7 mouse cellular contexts compared by ENCODE assay signal in the genomic region with DNA sequence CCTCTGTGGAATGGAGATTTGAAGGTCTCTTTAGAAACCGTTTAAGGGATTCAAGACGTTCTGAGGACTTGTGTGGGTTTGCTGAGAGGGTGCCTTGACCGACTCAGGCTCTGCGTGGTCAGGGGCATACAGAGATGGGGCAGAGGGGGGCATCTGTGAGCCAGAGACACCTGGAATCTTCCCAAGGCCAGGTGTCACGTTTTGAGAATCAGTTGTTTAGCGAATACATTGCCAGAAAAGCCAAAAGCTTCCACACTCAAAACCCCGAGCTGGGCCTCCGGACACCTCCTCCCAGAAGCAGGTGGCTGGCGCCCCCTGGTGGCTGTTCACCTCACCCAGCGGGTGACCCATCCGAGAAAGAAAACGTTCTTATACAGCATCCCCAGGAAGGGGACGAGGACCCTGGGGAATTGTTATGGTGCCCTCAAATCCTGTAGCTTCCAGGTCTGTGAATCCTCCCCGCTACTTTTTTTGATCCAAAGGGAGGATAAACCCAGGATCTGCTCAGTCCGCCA. TPM values are rescaled to one million over a fixed set of nuclear protein-coding genes. Genes with fewer than 3 reads are reported as not detected.
A peak's percentile ranks its signal among the peaks of the same experiment; 100 is the strongest.
DNase-seq lines count a peak whose midpoint lies in the region; ATAC-seq lines count a peak whose summit lies in the region.

No protein-coding gene starts in this region.

- peak; percentile 26 for DNase-seq in MEL-GATA-1-ER (ENCODE audit: extremely low read depth, low read depth)
- peak; percentile 61 to 67 for DNase-seq in adrenal gland, postnatal 4 days (ENCODE audit: low spot score in 2 of 2)
- peak; percentile 42 to 63 for DNase-seq in layer of hippocampus, postnatal 36 days
- DNase-seq in skeletal muscle tissue, adult 2 months (ENCODE audit: low read depth, low spot score): peak; percentile 59

- 10% methylated on average over 15 of the region's 15 CpGs for WGBS in embryonic facial prominence, embryonic 13.5 days

- H3K4me1 ChIP-seq in embryonic facial prominence, embryonic 13.5 days: peaks cover 8% of the 10 kb centered on the region

- peaks cover 4% of the 10 kb centered on the region; the same call in 1 of the 2 replicates for H3K27me3 ChIP-seq in embryonic facial prominence, embryonic 13.5 days

- H3K4me2 ChIP-seq in embryonic facial prominence, embryonic 13.5 days: peak overlapping the region; percentile 30; the same call in 1 of the 2 replicates

- ATAC-seq in embryonic facial prominence, embryonic 13.5 days (ENCODE audit: insufficient number of reproducible peaks, insufficient read depth, low FRiP score, low TSS enrichment, low read depth): no peak
- ATAC-seq in hematopoietic stem cell, adult 5-6 weeks (replicated peaks in 1 of 2; ENCODE audit: insufficient read depth in 1 of 2, low FRiP score in 2 of 2, low TSS enrichment in 1 of 2, low read depth in 1 of 2, poor library complexity in 2 of 2, severe bottlenecking in 2 of 2): peak; percentile 60 to 65; a peak in 2 of 4 replicates
- peak; percentile 74 for ATAC-seq in megakaryocyte, adult 5-6 weeks (ENCODE audit: poor library complexity, severe bottlenecking)

- no peak overlapping the region for H3K4me3 ChIP-seq in embryonic facial prominence, embryonic 13.5 days

- 0 out of 2 replicates have a peak overlapping the region, but pooled peaks have one; percentile 32 for H3K9ac ChIP-seq in embryonic facial prominence, embryonic 13.5 days

- H3K36me3 ChIP-seq in embryonic facial prominence, embryonic 13.5 days: no peaks in the 10 kb centered on the region

- peaks cover 7% of the 10 kb centered on the region for H3K9me3 ChIP-seq in embryonic facial prominence, embryonic 13.5 days

- H3K27ac ChIP-seq in embryonic facial prominence, embryonic 13.5 days: no peak overlapping the region; the same call in 1 of the 2 replicates

RNA-seq across cellular contexts. Expression of a gene that starts 15.4 kb away (rescaled TPM):
- total RNA-seq in adrenal gland, postnatal 4 days (2021): 10 to 100 TPM; 24.5 to 25.2 TPM
- polyA plus RNA-seq in embryonic facial prominence, embryonic 13.5 days (2015; fragmentation: Nextera tagmentation; extraction: Ambion mirVana): 109 and 141 TPM in 2 replicates
- 1.1 and 1.8 TPM in 2 replicates for total RNA-seq in hematopoietic stem cell, adult 5-6 weeks (2017)
- 10 to 100 TPM; 22.0 to 25.7 TPM for total RNA-seq in layer of hippocampus, postnatal 36 days (2021)
- 1.9 and 2.8 TPM in 2 replicates for total RNA-seq in megakaryocyte, adult 5-6 weeks (2015)
- 2.3 and 3.2 TPM in 2 replicates for total RNA-seq in megakaryocyte, adult 5-6 weeks (2017)

RNA-seq across cellular contexts. Expression of a gene that starts 16.7 kb away (rescaled TPM):
- total RNA-seq in adrenal gland, postnatal 4 days (2021): 1 to 10 TPM; 3.2 to 4.3 TPM
- 2.2 and 2.3 TPM in 2 replicates for polyA plus RNA-seq in embryonic facial prominence, embryonic 13.5 days (2015; fragmentation: Nextera tagmentation; extraction: Ambion mirVana)
- 83.9 and 95.7 TPM in 2 replicates for total RNA-seq in hematopoietic stem cell, adult 5-6 weeks (2017)
- 10 to 100 TPM; 30.2 to 30.3 TPM for total RNA-seq in layer of hippocampus, postnatal 36 days (2021)
- total RNA-seq in megakaryocyte, adult 5-6 weeks (2015): 718 and 733 TPM in 2 replicates
- total RNA-seq in megakaryocyte, adult 5-6 weeks (2017): 291 and 312 TPM in 2 replicates

RNA-seq across cellular contexts. Expression of a gene that starts 43.1 kb away (rescaled TPM):
- total RNA-seq in adrenal gland, postnatal 4 days (2021): 100 to 1,000 TPM; 417 to 454 TPM
- polyA plus RNA-seq in embryonic facial prominence, embryonic 13.5 days (2015; fragmentation: Nextera tagmentation; extraction: Ambion mirVana): 101 and 106 TPM in 2 replicates
- total RNA-seq in hematopoietic stem cell, adult 5-6 weeks (2017): 71.7 and 73.6 TPM in 2 replicates
- total RNA-seq in layer of hippocampus, postnatal 36 days (2021): 100 to 1,000 TPM; 110 to 126 TPM
- 107 and 114 TPM in 2 replicates for total RNA-seq in megakaryocyte, adult 5-6 weeks (2015)
- total RNA-seq in megakaryocyte, adult 5-6 weeks (2017): 80.8 and 95.5 TPM in 2 replicates

RNA-seq across cellular contexts. Expression of a gene that starts 43.4 kb away (rescaled TPM):
- total RNA-seq in adrenal gland, postnatal 4 days (2021): 10 to 100 TPM; 48.2 to 53.9 TPM
- polyA plus RNA-seq in embryonic facial prominence, embryonic 13.5 days (2015; fragmentation: Nextera tagmentation; extraction: Ambion mirVana): 63.6 and 65.7 TPM in 2 replicates
- 41.7 and 42.6 TPM in 2 replicates for total RNA-seq in hematopoietic stem cell, adult 5-6 weeks (2017)
- total RNA-seq in layer of hippocampus, postnatal 36 days (2021): 10 to 100 TPM; 51.2 to 56.8 TPM
- 9.9 and 11.9 TPM in 2 replicates for total RNA-seq in megakaryocyte, adult 5-6 weeks (2015)
- 26.1 and 28.3 TPM in 2 replicates for total RNA-seq in megakaryocyte, adult 5-6 weeks (2017)

Comparison
In these comparisons a context has a peak if more than half of its experiments do, and no peak if none do; other contexts are left out.
1. RNA of a gene that starts 16.7 kb away (total RNA-seq): 291 to 733 TPM in megakaryocyte, adult 5-6 weeks, 83.9 to 95.7 TPM in hematopoietic stem cell, adult 5-6 weeks and 30.2 to 30.3 TPM in layer of hippocampus, postnatal 36 days; 3.2 to 4.3 TPM in adrenal gland, postnatal 4 days; every median in the first group is over 4 times any median in the second.
2. Peak in every context shown above with its lines, with median percentiles within 50 percentile points of each other: DNase-seq.